Mouse (Mus musculus) limb, embryonic 11.5 days (tissue): ENCODE measurements at regions not wholly inside any gene's neighbourhood (a gene's known extent, or its start where the extent isn't known, plus 50 kb on each side); places are given as distances from the start of the nearest gene placed in this dataset.
A peak's percentile ranks its signal among the peaks of the same experiment; 100 is the strongest.

Source experiments
- ATAC-seq: fragments of 200-750 bp; cut with Nextera tagmentation; 2 replicates; pipeline ENCODE4 v1.8.0; 2017; ENCODE audit warnings: low read depth; ENCODE audit not compliant: insufficient number of reproducible peaks, low FRiP score, low TSS enrichment
- DNase-seq: peaks from one replicate; pipeline ENCODE4 v3.0.0-alpha.2; 2015; ENCODE audit warnings: low spot score
- H3K27ac ChIP-seq: fragments of 300-500 bp; sonication (generic); replicated peaks from 2 replicates; pipeline ENCODE4 v1.5.1; 2014; ENCODE audit warnings: low read depth, mild to moderate bottlenecking, low read length
- H3K27me3 ChIP-seq: fragments of 300-500 bp; sonication (generic); 2 replicates; pipeline ENCODE4 v1.6.1; 2014; ENCODE audit warnings: mild to moderate bottlenecking, low read length, mixed read lengths; ENCODE audit not compliant: control insufficient read depth, insufficient read depth
- H3K36me3 ChIP-seq: fragments of 300-500 bp; sonication (generic); 2 replicates; pipeline ENCODE4 v1.6.1; 2014; ENCODE audit warnings: mild to moderate bottlenecking, low read length, moderate library complexity, mixed read lengths; ENCODE audit not compliant: control insufficient read depth, insufficient read depth
- H3K4me1 ChIP-seq: fragments of 300-500 bp; sonication (generic); 2 replicates; pipeline ENCODE4 v1.6.1; 2014; ENCODE audit warnings: low read length, mixed read lengths; ENCODE audit not compliant: control insufficient read depth, insufficient read depth
- H3K4me2 ChIP-seq: fragments of 300-500 bp; sonication (generic); 2 replicates; pipeline ENCODE4 v1.6.1; 2014; ENCODE audit warnings: low read depth, mild to moderate bottlenecking, moderate library complexity; ENCODE audit not compliant: severe bottlenecking
- H3K4me3 ChIP-seq: fragments of 300-500 bp; sonication (generic); 2 replicates; pipeline ENCODE4 v1.5.1; 2014; ENCODE audit warnings: low read depth, low read length
- H3K9ac ChIP-seq: fragments of 300-500 bp; sonication (generic); 2 replicates; pipeline ENCODE4 v1.6.1; 2014; ENCODE audit warnings: mild to moderate bottlenecking, low read length
- H3K9me3 ChIP-seq: fragments of 300-500 bp; sonication (generic); 2 replicates; pipeline ENCODE4 v1.6.1; 2016; ENCODE audit warnings: low read length; ENCODE audit not compliant: control insufficient read depth
- WGBS: fragments of 180-500 bp; shearing (Covaris S2); extraction: QIAGEN DNeasy Blood & Tissue Kit; methylation state at CpG from one replicate; pipeline ENCODE4 v1.1.7; 2014; 5-methylcytosine and 5-hydroxymethylcytosine counted together

- no peak overlapping the region for H3K4me2 ChIP-seq
- H3K4me3 ChIP-seq, result no peak overlapping the region
- 0 out of 2 replicates have a peak, but pooled peaks cover 4% of the 10 kb centered on the region for H3K4me1 ChIP-seq
- DNase-seq (no peak), ATAC-seq (no peak)
- H3K9ac ChIP-seq, result no peak overlapping the region
- no peaks in the 10 kb centered on the region for H3K9me3 ChIP-seq
- no peak overlapping the region for H3K27ac ChIP-seq
- WGBS, result 86% methylated on average over 5 of the region's 5 CpGs
- no peaks in the 10 kb centered on the region for H3K36me3 ChIP-seq
- H3K27me3 ChIP-seq, result no peaks in the 10 kb centered on the region
Measured at GRCm38 (mm10) chr6:18697536-18697935, 150.8 kb upstream of the Lsm8 start.

- Histone ChIP-seq H3K36me3 (no peaks in the 10 kb centered on the region), H3K4me2 (no peak overlapping the region), H3K9ac (no peak overlapping the region), H3K4me3 (no peak overlapping the region), H3K4me1 (0 out of 2 replicates have a peak, but pooled peaks cover 4% of the 10 kb centered on the region), H3K9me3 (no peaks in the 10 kb centered on the region), H3K27me3 (no peaks in the 10 kb centered on the region), H3K27ac (peak overlapping the region; percentile 30; the same call in 1 of the 2 replicates)
- ATAC-seq (no peak), DNase-seq (no peak)
- 41% methylated on average over 4 of the region's 4 CpGs for WGBS
Measured at GRCm38 (mm10) chr6:18698989-18699728, 149.2 kb upstream of the Lsm8 start.

- H3K27me3 ChIP-seq, result no peaks in the 10 kb centered on the region
- peak; percentile 21; the same call in 1 of the 2 replicates for ATAC-seq
- peak overlapping the region; percentile 30; the same call in 1 of the 2 replicates for H3K27ac ChIP-seq
- H3K9ac ChIP-seq, result no peak overlapping the region
- 7% methylated on average over 12 of the region's 12 CpGs for WGBS
- H3K4me3 ChIP-seq, result no peak overlapping the region
- H3K4me1 ChIP-seq, result 0 out of 2 replicates have a peak, but pooled peaks cover 4% of the 10 kb centered on the region
- H3K9me3 ChIP-seq, result no peaks in the 10 kb centered on the region
- no peaks in the 10 kb centered on the region for H3K36me3 ChIP-seq
- DNase-seq, result peak; percentile 54
- peak overlapping the region; percentile 27; the same call in 1 of the 2 replicates for H3K4me2 ChIP-seq
Measured at GRCm38 (mm10) chr6:18699729-18700386, 148.5 kb upstream of the Lsm8 start.

- WGBS, result 98% methylated on average over 1 of the region's 1 CpGs
- H3K9me3 ChIP-seq, result no peaks in the 10 kb centered on the region
- no peak for ATAC-seq
- no peaks in the 10 kb centered on the region for H3K27me3 ChIP-seq
- no peaks in the 10 kb centered on the region for H3K36me3 ChIP-seq
- no peak overlapping the region for H3K9ac ChIP-seq
- H3K4me2 ChIP-seq, result no peak overlapping the region
- no peak for DNase-seq
- H3K4me3 ChIP-seq, result no peak overlapping the region
- no peak overlapping the region for H3K27ac ChIP-seq
- H3K4me1 ChIP-seq, result no peaks in the 10 kb centered on the region
Measured at GRCm38 (mm10) chr6:18710763-18711162, 137.6 kb upstream of the Lsm8 start.

- Histone ChIP-seq H3K27me3 (no peaks in the 10 kb centered on the region), H3K36me3 (no peaks in the 10 kb centered on the region), H3K27ac (no peak overlapping the region), H3K4me2 (no peak overlapping the region), H3K9ac (no peak overlapping the region), H3K4me1 (no peaks in the 10 kb centered on the region), H3K9me3 (no peaks in the 10 kb centered on the region), H3K4me3 (no peak overlapping the region)
- 66% methylated on average over 2 of the region's 2 CpGs for WGBS
- ATAC-seq, result peak; percentile 75
- DNase-seq, result peak; percentile 23
Measured at GRCm38 (mm10) chr6:18748859-18749258, 99.5 kb upstream of the Lsm8 start.

GRCm38 (mm10) chr6:18764536-18764935 is 83.8 kb upstream of the Lsm8 start:
- H3K36me3 ChIP-seq, result no peaks in the 10 kb centered on the region
- no peak overlapping the region for H3K4me3 ChIP-seq
- no peak overlapping the region for H3K4me2 ChIP-seq
- no peaks in the 10 kb centered on the region for H3K27me3 ChIP-seq
- no peaks in the 10 kb centered on the region for H3K9me3 ChIP-seq
- 97% methylated on average over 2 of the region's 2 CpGs for WGBS
- ATAC-seq, result no peak
- no peak overlapping the region for H3K9ac ChIP-seq
- H3K27ac ChIP-seq, result no peak overlapping the region
- H3K4me1 ChIP-seq, result no peaks in the 10 kb centered on the region
- no peak for DNase-seq

- DNase-seq (no peak), ATAC-seq (no peak)
- Histone ChIP-seq H3K27me3 (no peaks in the 10 kb centered on the region), H3K4me1 (no peaks in the 10 kb centered on the region), H3K4me2 (no peak overlapping the region), H3K9me3 (no peaks in the 10 kb centered on the region), H3K27ac (no peak overlapping the region), H3K4me3 (no peak overlapping the region), H3K9ac (no peak overlapping the region), H3K36me3 (no peaks in the 10 kb centered on the region)
- 79% methylated on average over 4 of the region's 4 CpGs for WGBS
Measured at GRCm38 (mm10) chr6:18795390-18795789, 53.0 kb upstream of the Lsm8 start.

GRCm38 (mm10) chr6:18795847-18796246 is 52.5 kb upstream of the Lsm8 start:
- no peak overlapping the region for H3K4me3 ChIP-seq
- no peaks in the 10 kb centered on the region for H3K36me3 ChIP-seq
- H3K4me2 ChIP-seq, result no peak overlapping the region
- DNase-seq (no peak), ATAC-seq (no peak)
- no peaks in the 10 kb centered on the region for H3K4me1 ChIP-seq
- no peaks in the 10 kb centered on the region for H3K9me3 ChIP-seq
- no peaks in the 10 kb centered on the region for H3K27me3 ChIP-seq
- H3K9ac ChIP-seq, result no peak overlapping the region
- WGBS, result 71% methylated on average over 1 of the region's 1 CpGs
- no peak overlapping the region for H3K27ac ChIP-seq
